Mouse (Mus musculus): ENCODE measurements around the gene Olfr70. TPM values are rescaled to one million over a fixed set of nuclear protein-coding genes. Genes with fewer than 3 reads are reported as not detected.

Olfr70 gene
- total RNA-seq (2014; fragmentation: Nextera tagmentation) = not detected in 2 replicates
- total RNA-seq (2017) = 0.06 TPM in 1 of 2 replicates, not detected in the other
- polyA plus RNA-seq (2012) = not detected in 2 replicates

GRCm38 (mm10) chr4:43700707-43701106 is at the start of gene Olfr70:
Gene Olfr70, minus strand, starts transcription at chr4:43700807.
- Histone ChIP-seq H3K9me3 (replicated peaks) (no peaks in the 10 kb centered on the region), H3K27me3 (ENCODE audit: insufficient read depth, low read length) (peaks cover 37% of the 10 kb centered on the region), H3K4me1 (ENCODE audit: insufficient read depth, low read depth, low read length) (peaks cover 10% of the 10 kb centered on the region), H3K36me3 (replicated peaks) (no peaks in the 10 kb centered on the region), H3K4me3 (ENCODE audit: low read depth, low read length) (no peak within 1 kb of the TSS)
- TF ChIP-seq GATA2 (IDR thresholded peaks at IDR 0.05; ENCODE audit: borderline replicate concordance, low read depth, low read length) (no peak), POLR2AphosphoS5 (IDR thresholded peaks at IDR 0.05; ENCODE audit: insufficient replicate concordance, low read depth, low read length) (no peak), CTCF (IDR thresholded peaks at IDR 0.05; ENCODE audit: low read depth, low read length) (no peak), GATA1 (IDR thresholded peaks at IDR 0.05; ENCODE audit: borderline replicate concordance, low read length) (no peak), TAL1 (conservative IDR thresholded peaks at IDR 0.05; ENCODE audit: low read depth, low read length) (no peak)
- ATAC-seq (ENCODE audit: extremely low read depth, insufficient number of reproducible peaks, low FRiP score, poor library complexity, severe bottlenecking) (no peak), DNase-seq (ENCODE audit: low spot score) (no peak)

GRCm38 (mm10) chr4:43745187-43745586 is 44.6 kb upstream of the Olfr70 start:
- DNase-seq (ENCODE audit: low spot score) (no peak), ATAC-seq (ENCODE audit: extremely low read depth, insufficient number of reproducible peaks, low FRiP score, poor library complexity, severe bottlenecking) (no peak)
- Histone ChIP-seq H3K9me3 (replicated peaks) (no peaks in the 10 kb centered on the region), H3K36me3 (replicated peaks) (no peaks in the 10 kb centered on the region), H3K4me1 (ENCODE audit: insufficient read depth, low read depth, low read length) (no peaks in the 10 kb centered on the region), H3K4me3 (ENCODE audit: low read depth, low read length) (no peak overlapping the region), H3K27me3 (ENCODE audit: insufficient read depth, low read length) (peaks cover 4% of the 10 kb centered on the region; the same call in 1 of the 2 replicates)
- no peak for TF ChIP-seq GATA1 (IDR thresholded peaks at IDR 0.05; ENCODE audit: borderline replicate concordance, low read length)
- TF ChIP-seq GATA2 (IDR thresholded peaks at IDR 0.05; ENCODE audit: borderline replicate concordance, low read depth, low read length) = no peak
- no peak for TF ChIP-seq POLR2AphosphoS5 (IDR thresholded peaks at IDR 0.05; ENCODE audit: insufficient replicate concordance, low read depth, low read length)
- TF ChIP-seq CTCF (IDR thresholded peaks at IDR 0.05; ENCODE audit: low read depth, low read length) = no peak
- TF ChIP-seq TAL1 (conservative IDR thresholded peaks at IDR 0.05; ENCODE audit: low read depth, low read length) = no peak

- H3K36me3 ChIP-seq (replicated peaks) = no peaks in the 10 kb centered on the region
- no peaks in the 10 kb centered on the region for H3K4me1 ChIP-seq (ENCODE audit: insufficient read depth, low read depth, low read length)
- no peaks in the 10 kb centered on the region for H3K9me3 ChIP-seq (replicated peaks)
- no peak overlapping the region for H3K4me3 ChIP-seq (ENCODE audit: low read depth, low read length)
- ATAC-seq (ENCODE audit: extremely low read depth, insufficient number of reproducible peaks, low FRiP score, poor library complexity, severe bottlenecking) (no peak), DNase-seq (ENCODE audit: low spot score) (no peak)
- H3K27me3 ChIP-seq (ENCODE audit: insufficient read depth, low read length) = peaks cover 7% of the 10 kb centered on the region; the same call in 1 of the 2 replicates
- no peak for TF ChIP-seq GATA2 (IDR thresholded peaks at IDR 0.05; ENCODE audit: borderline replicate concordance, low read depth, low read length)
- no peak for TF ChIP-seq POLR2AphosphoS5 (IDR thresholded peaks at IDR 0.05; ENCODE audit: insufficient replicate concordance, low read depth, low read length)
- no peak for TF ChIP-seq CTCF (IDR thresholded peaks at IDR 0.05; ENCODE audit: low read depth, low read length)
- no peak for TF ChIP-seq TAL1 (conservative IDR thresholded peaks at IDR 0.05; ENCODE audit: low read depth, low read length)
- TF ChIP-seq GATA1 (IDR thresholded peaks at IDR 0.05; ENCODE audit: borderline replicate concordance, low read length) = no peak
Observed at GRCm38 (mm10) chr4:43743099-43743498, 42.5 kb upstream of the Olfr70 start.

GRCm38 (mm10) chr4:43742637-43743036 is 42.0 kb upstream of the Olfr70 start:
- peaks cover 7% of the 10 kb centered on the region; the same call in 1 of the 2 replicates for H3K27me3 ChIP-seq (ENCODE audit: insufficient read depth, low read length)
- no peak for DNase-seq (ENCODE audit: low spot score)
- H3K36me3 ChIP-seq (replicated peaks) = no peaks in the 10 kb centered on the region
- TF ChIP-seq POLR2AphosphoS5 (IDR thresholded peaks at IDR 0.05; ENCODE audit: insufficient replicate concordance, low read depth, low read length) (no peak), GATA2 (IDR thresholded peaks at IDR 0.05; ENCODE audit: borderline replicate concordance, low read depth, low read length) (no peak)
- no peak overlapping the region for H3K4me3 ChIP-seq (ENCODE audit: low read depth, low read length)
- no peaks in the 10 kb centered on the region for H3K9me3 ChIP-seq (replicated peaks)
- no peaks in the 10 kb centered on the region for H3K4me1 ChIP-seq (ENCODE audit: insufficient read depth, low read depth, low read length)
- ATAC-seq (ENCODE audit: extremely low read depth, insufficient number of reproducible peaks, low FRiP score, poor library complexity, severe bottlenecking) = no peak

GRCm38 (mm10) chr4:43741526-43741925 is 40.9 kb upstream of the Olfr70 start:
- Histone ChIP-seq H3K4me3 (ENCODE audit: low read depth, low read length) (no peak overlapping the region), H3K27me3 (ENCODE audit: insufficient read depth, low read length) (peaks cover 7% of the 10 kb centered on the region; the same call in 1 of the 2 replicates), H3K36me3 (replicated peaks) (no peaks in the 10 kb centered on the region), H3K4me1 (ENCODE audit: insufficient read depth, low read depth, low read length) (no peaks in the 10 kb centered on the region), H3K9me3 (replicated peaks) (no peaks in the 10 kb centered on the region)
- ATAC-seq (ENCODE audit: extremely low read depth, insufficient number of reproducible peaks, low FRiP score, poor library complexity, severe bottlenecking) = no peak
- no peak for DNase-seq (ENCODE audit: low spot score)
- TF ChIP-seq GATA1 (IDR thresholded peaks at IDR 0.05; ENCODE audit: borderline replicate concordance, low read length) (no peak), GATA2 (IDR thresholded peaks at IDR 0.05; ENCODE audit: borderline replicate concordance, low read depth, low read length) (no peak), CTCF (IDR thresholded peaks at IDR 0.05; ENCODE audit: low read depth, low read length) (no peak), TAL1 (conservative IDR thresholded peaks at IDR 0.05; ENCODE audit: low read depth, low read length) (no peak), POLR2AphosphoS5 (IDR thresholded peaks at IDR 0.05; ENCODE audit: insufficient replicate concordance, low read depth, low read length) (no peak)

GRCm38 (mm10) chr4:43738989-43739674 is 38.5 kb upstream of the Olfr70 start:
- no peak for TF ChIP-seq POLR2AphosphoS5 (IDR thresholded peaks at IDR 0.05; ENCODE audit: insufficient replicate concordance, low read depth, low read length)
- no peak for TF ChIP-seq GATA2 (IDR thresholded peaks at IDR 0.05; ENCODE audit: borderline replicate concordance, low read depth, low read length)
- no peak for TF ChIP-seq CTCF (IDR thresholded peaks at IDR 0.05; ENCODE audit: low read depth, low read length)
- TF ChIP-seq TAL1 (conservative IDR thresholded peaks at IDR 0.05; ENCODE audit: low read depth, low read length) = no peak
- TF ChIP-seq GATA1 (IDR thresholded peaks at IDR 0.05; ENCODE audit: borderline replicate concordance, low read length) = no peak
- DNase-seq (ENCODE audit: low spot score) = no peak

More at GRCm38 (mm10) chr4:43738989-43739674, 38.5 kb upstream of the Olfr70 start:
- Histone ChIP-seq H3K4me1 (ENCODE audit: insufficient read depth, low read depth, low read length) (no peaks in the 10 kb centered on the region), H3K27me3 (ENCODE audit: insufficient read depth, low read length) (peaks cover 14% of the 10 kb centered on the region; the same call in 1 of the 2 replicates), H3K4me3 (ENCODE audit: low read depth, low read length) (no peak overlapping the region), H3K9me3 (replicated peaks) (no peaks in the 10 kb centered on the region), H3K36me3 (replicated peaks) (no peaks in the 10 kb centered on the region)
- ATAC-seq (ENCODE audit: extremely low read depth, insufficient number of reproducible peaks, low FRiP score, poor library complexity, severe bottlenecking) = no peak
